Mouse (Mus musculus) leukemia stem cell, adult 10-12 weeks (primary cell): ENCODE results near the gene Nynrin. TPM values are rescaled to one million over a fixed set of nuclear protein-coding genes. Genes with fewer than 3 reads are reported as not detected.

Experiments
- polyA plus RNA-seq: library from polyadenylated mRNA; stranded (reverse); fragments of >175 nt; gene quantifications from 2 replicates; pipeline ENCODE4 v1.2.3, GENCODE M21; 2012; ENCODE audit warnings: low replicate concordance

Nynrin gene
- polyA plus RNA-seq, result 0.07 and 0.18 TPM in 2 replicates

DNA sequence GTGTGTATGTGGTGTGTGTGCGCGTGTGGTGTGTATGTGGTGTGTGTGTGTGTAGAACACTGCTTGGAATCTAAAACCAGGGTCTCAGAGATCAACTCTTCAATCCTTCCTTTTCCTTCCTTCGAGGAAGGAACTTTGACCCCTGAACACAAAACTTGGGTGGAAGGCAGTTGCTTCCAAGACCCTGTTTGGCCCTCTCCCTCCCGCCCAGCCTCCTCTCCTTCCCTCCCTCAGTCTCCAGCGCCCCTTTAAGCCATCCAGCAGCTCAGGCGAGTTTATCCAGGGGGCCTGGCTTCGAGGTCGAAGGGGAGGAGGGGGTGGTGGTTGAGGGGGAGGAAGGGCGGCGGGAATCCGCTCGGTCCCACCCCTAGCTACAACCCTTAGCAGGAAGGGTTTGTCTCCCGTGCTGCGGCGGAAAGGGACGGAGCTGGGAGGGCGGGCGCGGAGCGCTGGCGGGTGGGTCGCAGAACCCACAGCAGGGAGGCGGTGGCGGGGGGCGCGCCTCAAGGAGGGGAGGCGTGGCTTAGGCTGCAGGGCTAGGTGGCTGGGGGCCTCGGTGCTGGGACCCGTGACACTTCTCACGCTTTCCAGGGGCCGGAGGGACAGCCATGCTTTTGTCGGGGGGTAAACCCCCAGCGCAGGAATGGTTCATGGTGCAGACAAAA lies at the start of gene Nynrin:
Gene Nynrin (plus strand): TSS at position 390 of the 665 bp plus-strand sequence.

DNA sequence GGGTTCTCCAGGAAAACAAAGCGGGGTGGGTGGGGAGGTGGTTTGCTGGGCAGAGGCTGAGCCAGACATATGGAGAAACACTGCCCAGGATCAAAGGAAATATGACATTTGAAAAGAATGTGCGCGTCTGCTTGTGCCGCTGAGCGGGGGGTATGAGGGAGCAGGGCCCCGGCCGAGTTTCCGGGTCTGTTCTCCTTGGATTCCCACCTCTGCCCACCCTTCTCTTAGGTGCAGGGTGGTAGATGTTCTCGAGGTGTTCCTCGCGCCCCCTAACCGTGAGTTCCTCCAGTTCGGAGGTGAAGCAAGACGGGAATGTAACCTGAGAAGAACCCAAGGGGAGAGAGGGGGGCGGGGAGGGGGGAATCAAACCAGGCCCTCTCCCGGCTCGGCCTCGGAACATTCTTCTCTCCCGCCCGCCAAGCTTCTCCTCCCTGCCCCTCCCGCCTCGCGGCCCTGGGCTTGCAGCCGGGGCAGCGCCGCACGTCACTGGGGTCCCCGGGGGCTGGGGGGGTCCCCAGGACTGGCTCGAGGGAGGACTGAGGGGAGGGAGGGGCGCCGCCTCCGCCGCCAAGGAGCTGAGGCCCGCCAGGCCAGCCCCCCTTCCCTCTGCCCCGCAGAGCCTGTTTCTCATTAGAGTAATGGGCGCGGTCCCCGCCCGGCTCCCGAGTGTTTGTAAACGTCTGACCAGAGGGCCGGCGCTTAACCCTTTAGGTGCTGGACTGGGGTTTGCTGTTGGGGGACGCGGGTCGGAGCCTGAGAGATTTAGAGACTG lies 30.6 kb upstream of the Nynrin start, which contains the start of gene Nfatc4:
Gene Nfatc4 (plus strand): TSS at position 154 of the 772 bp plus-strand sequence.

DNA sequence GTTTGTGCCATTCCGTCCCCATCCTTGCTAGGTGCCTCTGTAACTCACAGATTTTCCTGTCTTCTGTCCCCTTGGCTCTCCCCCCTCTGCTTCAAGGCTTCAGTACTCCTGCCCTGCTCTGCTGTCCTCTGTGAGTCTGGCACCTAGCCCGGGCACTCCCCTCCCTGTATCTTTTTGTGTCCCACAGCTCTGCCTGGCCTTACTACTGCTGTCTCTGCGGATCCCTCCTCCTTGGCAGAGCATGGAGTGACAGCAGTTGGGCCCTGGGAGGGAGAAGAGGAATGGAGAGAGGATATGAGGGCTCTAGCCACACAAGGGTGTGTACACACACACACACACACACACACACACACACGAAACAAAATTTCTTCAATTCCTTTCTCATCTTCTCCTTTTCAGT lies 30.4 kb downstream of the Nynrin start, which contains the start of gene Cbln3:
Gene Cbln3 (minus strand): TSS at position 227 of the 400 bp plus-strand sequence.

DNA sequence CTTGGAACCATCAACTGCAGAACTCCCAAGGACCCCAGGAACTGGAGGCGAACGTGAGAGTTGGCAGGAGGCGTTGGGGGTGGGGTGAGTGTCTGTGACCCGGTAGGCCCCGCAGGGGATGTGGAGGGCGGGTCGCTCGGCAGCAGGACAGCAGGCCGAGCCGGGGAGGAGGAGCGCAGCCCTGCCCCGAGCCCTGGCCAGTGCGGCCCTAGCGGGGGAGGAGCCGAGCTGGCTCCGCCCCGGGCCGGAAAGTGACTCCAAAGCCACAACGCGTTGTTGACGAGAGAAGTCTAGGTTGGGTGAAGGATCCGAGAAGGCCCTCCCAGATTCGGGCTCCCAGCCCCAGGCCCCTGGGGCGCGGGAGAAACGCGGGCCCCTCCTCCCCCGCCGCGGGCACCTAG lies 30.9 kb downstream of the Nynrin start, which contains the start of gene Khnyn:
Gene Khnyn (plus strand): TSS at position 235 of the 401 bp plus-strand sequence.

DNA sequence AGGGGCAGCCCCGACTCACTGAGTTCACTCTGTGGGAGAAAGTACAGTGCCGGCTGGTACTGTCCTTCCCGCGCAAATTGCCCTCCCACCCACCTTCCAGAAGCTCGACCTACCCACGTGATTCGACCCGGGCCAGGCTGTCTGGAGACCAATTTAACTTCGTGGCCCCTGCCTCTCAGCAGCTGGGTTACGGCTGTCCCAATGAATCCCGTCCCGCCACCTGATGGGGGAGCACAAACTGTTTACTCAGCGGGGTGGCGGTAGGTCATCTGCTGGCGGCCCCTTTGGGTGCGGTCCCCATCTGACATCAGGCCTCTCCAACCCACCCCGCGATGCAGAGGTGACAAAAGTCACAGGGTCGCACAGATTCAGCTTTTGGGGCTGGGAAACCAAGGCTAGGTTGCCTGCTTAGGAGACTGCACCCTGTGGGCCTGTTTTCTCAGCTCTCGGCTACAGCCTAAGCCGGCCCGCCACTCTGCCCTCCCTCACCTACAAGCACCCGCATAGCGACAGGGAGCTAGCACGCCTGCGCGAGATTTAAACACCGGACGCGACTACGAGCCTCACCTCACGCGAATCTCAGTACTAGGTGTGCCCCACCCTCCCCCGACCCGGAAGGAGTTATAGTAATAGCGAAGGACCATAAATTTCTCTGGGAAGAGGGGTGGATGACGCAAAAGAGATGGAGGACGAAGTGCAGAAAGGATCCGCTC lies 46.0 kb downstream of the Nynrin start, which contains the start of gene Sdr39u1:
Gene Sdr39u1 (minus strand): TSS at position 593 of the 713 bp plus-strand sequence.

Other genes starting within 250 kb of the Nynrin start
- gene Rec8, start 236.0 kb upstream of the Nynrin start, polyA plus RNA-seq, result 7.8 and 19.7 TPM in 2 replicates
- gene Ipo4, start 218.1 kb upstream of the Nynrin start, polyA plus RNA-seq, result 18.3 and 108 TPM in 2 replicates
- 18.9 TPM in 1 of 2 replicates, not detected in the other for gene Gm49378, start 216.1 kb upstream of the Nynrin start, polyA plus RNA-seq
- 20.7 and 31.5 TPM in 2 replicates for gene Tm9sf1, start 210.2 kb upstream of the Nynrin start, polyA plus RNA-seq
- 0.41 TPM in 1 of 2 replicates, not detected in the other for gene Tssk4, start 203.8 kb upstream of the Nynrin start, polyA plus RNA-seq
- 11.3 and 12.5 TPM in 2 replicates for gene Mdp1, start 193.5 kb upstream of the Nynrin start, polyA plus RNA-seq
- 3.1 and 25.0 TPM in 2 replicates for gene Gmpr2, start 182.1 kb upstream of the Nynrin start, polyA plus RNA-seq
- 32.6 and 33.7 TPM in 2 replicates for gene Nedd8, start 181.9 kb upstream of the Nynrin start, polyA plus RNA-seq
- 49.1 and 49.7 TPM in 2 replicates for gene Tinf2, start 172.2 kb upstream of the Nynrin start, polyA plus RNA-seq
- gene Tgm1, start 140.1 kb upstream of the Nynrin start, polyA plus RNA-seq, result 4.5 and 11.0 TPM in 2 replicates
- 8.7 and 22.8 TPM in 2 replicates for gene Rabggta, start 131.7 kb upstream of the Nynrin start, polyA plus RNA-seq
- 4.0 and 4.2 TPM in 2 replicates for gene Dhrs1, start 108.3 kb upstream of the Nynrin start, polyA plus RNA-seq
- gene Nop9, start 108.3 kb upstream of the Nynrin start, polyA plus RNA-seq, result 57.8 and 83.1 TPM in 2 replicates
- gene Cideb, start 95.6 kb upstream of the Nynrin start, polyA plus RNA-seq, result not detected in 2 replicates
- 0.20 TPM in 1 of 2 replicates, not detected in the other for gene Ltb4r2, start 92.6 kb upstream of the Nynrin start, polyA plus RNA-seq
- gene Ltb4r1, start 88.0 kb upstream of the Nynrin start, polyA plus RNA-seq, result 1.1 and 3.8 TPM in 2 replicates
- 1.5 and 1.8 TPM in 2 replicates for gene Adcy4, start 69.9 kb upstream of the Nynrin start, polyA plus RNA-seq
- 54.1 and 55.8 TPM in 2 replicates for gene Ripk3, start 65.1 kb upstream of the Nynrin start, polyA plus RNA-seq
- gene Nfatc4, start 30.9 kb upstream of the Nynrin start, polyA plus RNA-seq, result 0.20 and 0.88 TPM in 2 replicates
- not detected in 2 replicates for gene Cbln3, start 30.4 kb downstream of the Nynrin start, polyA plus RNA-seq
- 8.0 and 11.3 TPM in 2 replicates for gene Khnyn, start 30.9 kb downstream of the Nynrin start, polyA plus RNA-seq
- gene Sdr39u1, start 46.3 kb downstream of the Nynrin start, polyA plus RNA-seq, result 7.5 and 10.8 TPM in 2 replicates
- 0.23 and 0.34 TPM in 2 replicates for gene Cma1, start 90.7 kb downstream of the Nynrin start, polyA plus RNA-seq
- not detected in 2 replicates for gene Cma2, start 97.0 kb downstream of the Nynrin start, polyA plus RNA-seq
- gene Mcpt1, start 164.0 kb downstream of the Nynrin start, polyA plus RNA-seq, result 0.35 TPM in 1 of 2 replicates, not detected in the other
- gene Mcpt9, start 176.5 kb downstream of the Nynrin start, polyA plus RNA-seq, result not detected in 2 replicates
- not detected in 2 replicates for gene Mcpt2, start 188.0 kb downstream of the Nynrin start, polyA plus RNA-seq
- gene Mcpt4, start 208.3 kb downstream of the Nynrin start, polyA plus RNA-seq, result 0.75 TPM in 1 of 2 replicates, not detected in the other
- 0.30 and 0.51 TPM in 2 replicates for gene Mcpt8, start 231.3 kb downstream of the Nynrin start, polyA plus RNA-seq
- 0.55 and 0.97 TPM in 2 replicates for gene Ctsg, start 248.6 kb downstream of the Nynrin start, polyA plus RNA-seq